Mouse (Mus musculus) erythroid progenitor cell, adult 5-6 weeks (primary cell): Measurements from ENCODE around the gene Nmt2. TPM values are rescaled to one million over a fixed set of nuclear protein-coding genes. Genes with fewer than 3 reads are reported as not detected.

Experiments used
- total RNA-seq, 2 experiments: library from RNA; stranded (forward) in 1 of 2; stranded (reverse) in 1 of 2; fragments of 150-400 nt in 1 of 2; fragments of 186-747, 209-891 nt in 1 of 2; gene quantifications; 2 replicates each; pipeline versions ENCODE4 v1.2.3 to v1.2.4; 2015 to 2017; ENCODE audit warnings: low replicate concordance in 2 of 2

Gene Nmt2
- total RNA-seq, 2 experiments from 2014 or later, result 11.7 to 13.8 TPM

Other genes starting within 250 kb of the Nmt2 start
- not detected in 2 replicates for gene Fam171a1, start 170.0 kb upstream of the Nmt2 start, total RNA-seq (2015; ENCODE audit: low replicate concordance)
- gene Fam171a1, start 170.0 kb upstream of the Nmt2 start, total RNA-seq (2017; ENCODE audit: low replicate concordance), result 0.08 and 0.39 TPM in 2 replicates
- gene Rpp38, start 48.4 kb downstream of the Nmt2 start, total RNA-seq (2015; ENCODE audit: low replicate concordance), result 2.5 and 5.8 TPM in 2 replicates
- 2.6 TPM in 1 of 2 replicates, not detected in the other for gene Rpp38, start 48.4 kb downstream of the Nmt2 start, total RNA-seq (2017; ENCODE audit: low replicate concordance)
- gene Acbd7, start 52.0 kb downstream of the Nmt2 start, total RNA-seq (2015; ENCODE audit: low replicate concordance), result not detected in 2 replicates
- gene Acbd7, start 52.0 kb downstream of the Nmt2 start, total RNA-seq (2017; ENCODE audit: low replicate concordance), result not detected in 2 replicates
- not detected in 2 replicates for gene Olah, start 113.0 kb downstream of the Nmt2 start, total RNA-seq (2015; ENCODE audit: low replicate concordance)
- gene Olah, start 113.0 kb downstream of the Nmt2 start, total RNA-seq (2017; ENCODE audit: low replicate concordance), result not detected in 2 replicates
- not detected in 2 replicates for gene Meig1, start 138.4 kb downstream of the Nmt2 start, total RNA-seq (2015; ENCODE audit: low replicate concordance)
- gene Meig1, start 138.4 kb downstream of the Nmt2 start, total RNA-seq (2017; ENCODE audit: low replicate concordance), result not detected in 2 replicates
- 16.8 and 21.3 TPM in 2 replicates for gene Dclre1c, start 139.9 kb downstream of the Nmt2 start, total RNA-seq (2015; ENCODE audit: low replicate concordance)
- gene Dclre1c, start 139.9 kb downstream of the Nmt2 start, total RNA-seq (2017; ENCODE audit: low replicate concordance), result 12.2 and 17.9 TPM in 2 replicates
- gene Suv39h2, start 190.8 kb downstream of the Nmt2 start, total RNA-seq (2015; ENCODE audit: low replicate concordance), result 14.8 and 15.5 TPM in 2 replicates
- 8.7 and 9.2 TPM in 2 replicates for gene Suv39h2, start 190.8 kb downstream of the Nmt2 start, total RNA-seq (2017; ENCODE audit: low replicate concordance)
- 7.2 and 10.5 TPM in 2 replicates for gene Gm45902, start 228.6 kb downstream of the Nmt2 start, total RNA-seq (2015; ENCODE audit: low replicate concordance)
- gene Gm45902, start 228.6 kb downstream of the Nmt2 start, total RNA-seq (2017; ENCODE audit: low replicate concordance), result 14.0 and 14.7 TPM in 2 replicates
- gene Hspa14, start 228.6 kb downstream of the Nmt2 start, total RNA-seq (2015; ENCODE audit: low replicate concordance), result 57.8 and 72.1 TPM in 2 replicates
- gene Hspa14, start 228.6 kb downstream of the Nmt2 start, total RNA-seq (2017; ENCODE audit: low replicate concordance), result 94.5 and 181 TPM in 2 replicates
- gene Cdnf, start 228.8 kb downstream of the Nmt2 start, total RNA-seq (2015; ENCODE audit: low replicate concordance), result not detected in 2 replicates
- 0.39 TPM in 1 of 2 replicates, not detected in the other for gene Cdnf, start 228.8 kb downstream of the Nmt2 start, total RNA-seq (2017; ENCODE audit: low replicate concordance)